In the genomic region with DNA sequence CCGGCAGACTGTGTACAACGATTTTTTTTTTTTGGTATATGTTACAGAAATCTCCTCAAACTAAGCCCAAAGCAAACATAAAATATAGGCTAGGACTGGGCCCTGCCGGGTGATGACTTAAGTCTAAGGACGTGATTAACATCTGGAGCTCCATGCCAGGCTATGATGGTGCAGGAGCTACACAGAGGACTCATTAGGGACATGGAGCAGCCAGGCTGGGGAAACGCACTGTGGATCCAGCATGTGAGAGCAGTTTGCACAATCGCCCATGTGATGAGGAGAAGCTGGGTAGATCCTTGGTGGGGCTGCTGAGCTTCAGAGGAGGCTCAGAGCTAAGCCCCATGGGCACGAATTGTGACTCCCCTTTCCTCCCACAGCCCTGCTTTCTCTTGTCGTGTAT, we compare ENCODE assay signal across 24 mouse cellular contexts. TPM values are rescaled to one million over a fixed set of nuclear protein-coding genes. Genes with fewer than 3 reads are reported as not detected.
DNase-seq lines count a peak whose midpoint lies in the region; TF ChIP-seq lines count a peak whose summit lies in the region.
"Had no signal": no experiment of that assay in that cellular context is flagged by ENCODE, and none has a peak within 500 bp of the region (broad histone marks: within the 10 kb centered on the region; RNA-seq: fewer than 3 reads in every experiment).

No protein-coding gene starts in this region.

- TF ChIP-seq CTCF in lung, adult 2 months (IDR thresholded peaks at IDR 0.05; ENCODE audit: insufficient read depth, low read length), result no peak

- WGBS in lung, adult 2 months, result 66% methylated on average over 8 of the region's 8 CpGs
- WGBS in limb, embryonic 10.5 days, result 80% methylated on average over 8 of the region's 8 CpGs

- H3K27ac ChIP-seq in limb, embryonic 10.5 days, result no peak overlapping the region
- H3K27ac ChIP-seq: embryonic facial prominence, embryonic 10.5 days; embryonic facial prominence, embryonic 12.5 days; forebrain, embryonic 13.5 days; forebrain, embryonic 15.5 days had no signal

- H3K27me3 ChIP-seq in limb, embryonic 10.5 days (ENCODE audit: low read depth, poor library complexity, severe bottlenecking), result no peaks in the 10 kb centered on the region
- H3K27me3 ChIP-seq: embryonic facial prominence, embryonic 12.5 days; forebrain, embryonic 13.5 days; forebrain, embryonic 15.5 days; Patski had no signal

- H3K4me3 ChIP-seq in lung, adult 2 months (replicated peaks; ENCODE audit: extremely low read depth, low read depth, low read length), result no peak overlapping the region
- H3K4me3 ChIP-seq in limb, embryonic 10.5 days, result no peak overlapping the region
- H3K4me3 ChIP-seq: embryonic facial prominence, embryonic 10.5 days; embryonic facial prominence, embryonic 12.5 days; forebrain, embryonic 13.5 days; forebrain, embryonic 15.5 days had no signal

- H3K36me3 ChIP-seq in limb, embryonic 10.5 days, result no peaks in the 10 kb centered on the region
- H3K36me3 ChIP-seq: embryonic facial prominence, embryonic 10.5 days; embryonic facial prominence, embryonic 12.5 days; forebrain, embryonic 15.5 days had no signal

- no peak for TF ChIP-seq POLR2A in lung, adult 2 months (IDR thresholded peaks at IDR 0.05; ENCODE audit: borderline replicate concordance, extremely low read depth, low read depth, low read length)

- DNase-seq in gastrocnemius, adult 18-20 months (ENCODE audit: low spot score), result peak; percentile 35
- DNase-seq in gastrocnemius, adult 8-10 months (ENCODE audit: low spot score in 2 of 2), result no peak
- peak; percentile 24 for DNase-seq in gastrocnemius, postnatal 10 days
- no peak for DNase-seq in gastrocnemius, postnatal 4 days (ENCODE audit: low spot score in 2 of 2)
- peak; percentile 39 for DNase-seq in lung, postnatal 10 days
- no peak for DNase-seq in lung, adult 2 months
- no peak for DNase-seq in limb, embryonic 10.5 days (ENCODE audit: low spot score)
- DNase-seq: adrenal gland, adult 8-10 months; adrenal gland, postnatal 14 days; adrenal gland, postnatal 36 days; cerebellum, adult 11-12 months; cerebellum, adult 2 months; cerebellum, adult 9-10 months; cerebellum, postnatal 10 days; cerebellum, postnatal 25 days; forebrain, postnatal 0 days had no signal

- H3K9me3 ChIP-seq in limb, embryonic 10.5 days (replicated peaks), result 0 out of 2 replicates have a peak, but pooled peaks cover 3% of the 10 kb centered on the region
- H3K9me3 ChIP-seq: embryonic facial prominence, embryonic 12.5 days; forebrain, embryonic 15.5 days had no signal

- H3K4me1 ChIP-seq in lung, adult 2 months (ENCODE audit: control insufficient read depth, insufficient read depth, low read length), result no peaks in the 10 kb centered on the region
- H3K4me1 ChIP-seq in limb, embryonic 10.5 days, result no peaks in the 10 kb centered on the region
- H3K4me1 ChIP-seq: embryonic facial prominence, embryonic 10.5 days; embryonic facial prominence, embryonic 12.5 days; forebrain, embryonic 13.5 days; forebrain, embryonic 15.5 days had no signal

RNA-seq across cellular contexts. Expression of a gene that starts 14.0 kb away (rescaled TPM):
- total RNA-seq in gastrocnemius, adult 18-20 months (2021), result not detected
- not detected for total RNA-seq in gastrocnemius, adult 8-10 months (2022)
- not detected for total RNA-seq in gastrocnemius, postnatal 10 days (2021)
- not detected for total RNA-seq in gastrocnemius, postnatal 4 days (2021)
- polyA plus RNA-seq in lung, adult 2 months (2012; rRNA removed), result 0.26 TPM in 2 replicates
- 0.06 TPM in 1 of 2 replicates, not detected in the other for polyA plus RNA-seq in limb, embryonic 10.5 days (2016; fragmentation: Nextera tagmentation; extraction: Ambion mirVana)
- total RNA-seq: ES-E14; forebrain, postnatal 0 days; MEL had no signal
- polyA plus RNA-seq: C2C12; embryonic facial prominence, embryonic 10.5 days had no signal

RNA-seq across cellular contexts. Expression of a gene that starts 33.4 kb away (rescaled TPM):
- 10 to 100 TPM; 50.2 to 54.2 TPM for total RNA-seq in gastrocnemius, adult 18-20 months (2021)
- 10 to 100 TPM; 46.6 to 49.7 (median 47.6) TPM for total RNA-seq in gastrocnemius, adult 8-10 months (2022)
- 10 to 100 TPM; 79.2 to 87.6 TPM for total RNA-seq in gastrocnemius, postnatal 10 days (2021)
- 100 to 1,000 TPM; 103 to 106 TPM for total RNA-seq in gastrocnemius, postnatal 4 days (2021)
- polyA plus RNA-seq in lung, adult 2 months (2012; rRNA removed), result 69.0 and 71.5 TPM in 2 replicates
- 65.2 and 86.5 TPM in 2 replicates for polyA plus RNA-seq in limb, embryonic 10.5 days (2016; fragmentation: Nextera tagmentation; extraction: Ambion mirVana)

Comparison
In these comparisons a context has a peak if more than half of its experiments do, and no peak if none do; other contexts are left out.
1. DNase-seq: peak in gastrocnemius, adult 18-20 months (single experiment), gastrocnemius, postnatal 10 days (single experiment) and lung, postnatal 10 days (single experiment); none in gastrocnemius, adult 8-10 months (0 of 2), gastrocnemius, postnatal 4 days (0 of 2), lung, adult 2 months (single experiment) and limb, embryonic 10.5 days (single experiment).